Mouse (Mus musculus): ENCODE results near the gene Maged1. TPM values are rescaled to one million over a fixed set of nuclear protein-coding genes. Genes with fewer than 3 reads are reported as not detected.

Gene Maged1
- polyA plus RNA-seq, 1 experiment from 2014 or later, result 1,148 TPM

Other genes with a start within 250 kb of the Maged1 start
- gene Fam90a1b, start 175.4 kb downstream of the Maged1 start, polyA plus RNA-seq (2014; fragmentation: Nextera tagmentation; extraction: Ambion mirVana), result not detected in 2 replicates
- gene Apoo, start 175.0 kb downstream of the Maged1 start, polyA plus RNA-seq (2014; fragmentation: Nextera tagmentation; extraction: Ambion mirVana), result 133 and 145 TPM in 2 replicates
- gene Gspt2, start 93.9 kb upstream of the Maged1 start, polyA plus RNA-seq (2014; fragmentation: Nextera tagmentation; extraction: Ambion mirVana), result 22.3 and 22.7 TPM in 2 replicates
- 3.3 and 3.8 TPM in 2 replicates for gene Zxdb, start 182.4 kb upstream of the Maged1 start, polyA plus RNA-seq (2014; fragmentation: Nextera tagmentation; extraction: Ambion mirVana)